Mouse (Mus musculus) ES-Bruce4 (cell line): ENCODE results near the gene Ildr1. TPM values are rescaled to one million over a fixed set of nuclear protein-coding genes. Genes with fewer than 3 reads are reported as not detected.

Experiments used
- H3K27ac ChIP-seq: 2 replicates; pipeline ENCODE4 v1.5.1; 2012; ENCODE audit warnings: low read length, inconsistent platforms; ENCODE audit not compliant: insufficient read depth
- H3K27me3 ChIP-seq: 2 replicates; pipeline ENCODE4 v1.6.1; 2012; ENCODE audit warnings: mild to moderate bottlenecking, low read length, inconsistent platforms; ENCODE audit not compliant: control insufficient read depth, poor library complexity, insufficient read depth, severe bottlenecking
- H3K36me3 ChIP-seq: 2 replicates; pipeline ENCODE4 v1.6.1; 2012; ENCODE audit warnings: inconsistent platforms, mild to moderate bottlenecking, low read length, moderate library complexity; ENCODE audit not compliant: control insufficient read depth, poor library complexity, insufficient read depth, severe bottlenecking
- H3K4me1 ChIP-seq: one replicate; pipeline ENCODE4 v1.8.1; 2011; ENCODE audit warnings: low read length; ENCODE audit not compliant: control insufficient read depth, insufficient read depth
- H3K4me3 ChIP-seq: 2 replicates; pipeline ENCODE4 v1.5.1; 2011; ENCODE audit warnings: low read depth, mild to moderate bottlenecking, low read length
- H3K9ac ChIP-seq: 2 replicates; pipeline ENCODE4 v1.6.1; 2012; ENCODE audit warnings: low read depth, mild to moderate bottlenecking, inconsistent platforms; ENCODE audit not compliant: poor library complexity, severe bottlenecking
- H3K9me3 ChIP-seq: replicated peaks from 2 replicates; pipeline ENCODE4 v1.6.1; 2012; ENCODE audit warnings: mild to moderate bottlenecking, low read length, inconsistent platforms; ENCODE audit not compliant: control insufficient read depth, poor library complexity, insufficient read depth, severe bottlenecking
- CTCF ChIP-seq: IDR thresholded peaks from one replicate; pipeline ENCODE4 v1.8.1; 2011; ENCODE audit warnings: low read depth, low read length
- EP300 ChIP-seq: IDR thresholded peaks from 2 replicates; pipeline ENCODE4 v1.6.1; 2011; ENCODE audit warnings: low read depth, low read length; ENCODE audit not compliant: insufficient read depth
- POLR2A ChIP-seq: IDR thresholded peaks from one replicate; pipeline ENCODE4 v1.8.1; 2011; ENCODE audit warnings: low read length; ENCODE audit not compliant: insufficient read depth
- polyA plus RNA-seq: library from polyadenylated mRNA; stranded (reverse); fragments of >200 nt; gene quantifications from 2 replicates; pipeline ENCODE4 v1.2.4, GENCODE M21; 2011; ENCODE audit warnings: low read depth; ENCODE audit not compliant: missing spikeins, insufficient read depth, insufficient read length

Gene Ildr1
- polyA plus RNA-seq, 1 experiment = 13.9 TPM

GRCm38 (mm10) chr16:36770191-36770771 lies 76.5 kb downstream of the Ildr1 start:
- H3K9me3 ChIP-seq = no peaks in the 10 kb centered on the region
- H3K4me1 ChIP-seq = no peaks in the 10 kb centered on the region
- H3K9ac ChIP-seq = no peak overlapping the region
- TF ChIP-seq POLR2A (no peak), CTCF (no peak), EP300 (no peak)
- H3K27ac ChIP-seq = no peak overlapping the region
- no peaks in the 10 kb centered on the region for H3K36me3 ChIP-seq
- H3K27me3 ChIP-seq = no peaks in the 10 kb centered on the region
- no peak overlapping the region for H3K4me3 ChIP-seq

- Histone ChIP-seq H3K9ac (no peak overlapping the region), H3K4me3 (no peak overlapping the region)
- TF ChIP-seq CTCF (no peak), POLR2A (no peak)
These were observed 77.1 kb downstream of the Ildr1 start for GRCm38 (mm10) chr16:36770830-36771229.

GRCm38 (mm10) chr16:36771244-36771643 lies 77.5 kb downstream of the Ildr1 start:
- TF ChIP-seq EP300 = no peak
- no peak for TF ChIP-seq POLR2A
- no peak for TF ChIP-seq CTCF
- H3K27me3 ChIP-seq = no peaks in the 10 kb centered on the region
- H3K4me1 ChIP-seq = no peaks in the 10 kb centered on the region
- no peaks in the 10 kb centered on the region for H3K9me3 ChIP-seq
- no peak overlapping the region for H3K9ac ChIP-seq
- H3K4me3 ChIP-seq = no peak overlapping the region
- H3K27ac ChIP-seq = no peak overlapping the region
- H3K36me3 ChIP-seq = no peaks in the 10 kb centered on the region

More at GRCm38 (mm10) chr16:36770830-36771229, 77.1 kb downstream of the Ildr1 start:
- no peaks in the 10 kb centered on the region for H3K4me1 ChIP-seq
- H3K27ac ChIP-seq = no peak overlapping the region; the same call in 1 of the 2 replicates
- no peaks in the 10 kb centered on the region for H3K27me3 ChIP-seq
- H3K36me3 ChIP-seq = no peaks in the 10 kb centered on the region
- H3K9me3 ChIP-seq = no peaks in the 10 kb centered on the region

- Histone ChIP-seq H3K27ac (no peak overlapping the region), H3K9ac (no peak overlapping the region), H3K4me3 (no peak overlapping the region), H3K9me3 (no peaks in the 10 kb centered on the region), H3K27me3 (no peaks in the 10 kb centered on the region), H3K4me1 (no peaks in the 10 kb centered on the region), H3K36me3 (no peaks in the 10 kb centered on the region)
- no peak for TF ChIP-seq CTCF
- no peak for TF ChIP-seq POLR2A
- no peak for TF ChIP-seq EP300
These were observed 77.9 kb downstream of the Ildr1 start for GRCm38 (mm10) chr16:36771703-36772102.

- H3K4me1 ChIP-seq = no peaks in the 10 kb centered on the region
- no peak overlapping the region for H3K9ac ChIP-seq
- no peaks in the 10 kb centered on the region for H3K27me3 ChIP-seq
- TF ChIP-seq CTCF = no peak
- no peak for TF ChIP-seq EP300
- TF ChIP-seq POLR2A = no peak
- no peaks in the 10 kb centered on the region for H3K36me3 ChIP-seq
- H3K9me3 ChIP-seq = no peaks in the 10 kb centered on the region
- H3K4me3 ChIP-seq = no peak overlapping the region
- H3K27ac ChIP-seq = no peak overlapping the region
These were observed 79.2 kb downstream of the Ildr1 start for GRCm38 (mm10) chr16:36772996-36773395.

- no peaks in the 10 kb centered on the region for H3K4me1 ChIP-seq
- H3K27ac ChIP-seq = no peak overlapping the region
- H3K9me3 ChIP-seq = no peaks in the 10 kb centered on the region
- H3K36me3 ChIP-seq = no peaks in the 10 kb centered on the region
- no peaks in the 10 kb centered on the region for H3K27me3 ChIP-seq
- no peak overlapping the region for H3K9ac ChIP-seq
- no peak for TF ChIP-seq EP300
- TF ChIP-seq POLR2A = no peak
- no peak for TF ChIP-seq CTCF
- no peak overlapping the region for H3K4me3 ChIP-seq
These were observed 81.9 kb downstream of the Ildr1 start for GRCm38 (mm10) chr16:36775658-36776057.

Other genes starting within 250 kb of the Ildr1 start
- gene Stfa3, start 238.6 kb upstream of the Ildr1 start, polyA plus RNA-seq = not detected in 2 replicates
- gene Casr, start 131.8 kb upstream of the Ildr1 start, polyA plus RNA-seq = 0.39 and 0.68 TPM in 2 replicates
- gene Cd86, start 27.9 kb upstream of the Ildr1 start, polyA plus RNA-seq = not detected in 2 replicates
- 29.0 and 30.8 TPM in 2 replicates for gene Slc15a2, start 91.0 kb downstream of the Ildr1 start, polyA plus RNA-seq
- 63.9 and 64.9 TPM in 2 replicates for gene Iqcb1, start 134.4 kb downstream of the Ildr1 start, polyA plus RNA-seq
- 2.4 and 2.9 TPM in 2 replicates for gene Eaf2, start 181.0 kb downstream of the Ildr1 start, polyA plus RNA-seq
- gene Golgb1, start 181.2 kb downstream of the Ildr1 start, polyA plus RNA-seq = 65.1 and 67.5 TPM in 2 replicates
- gene Hcls1, start 241.0 kb downstream of the Ildr1 start, polyA plus RNA-seq = not detected in 2 replicates